Mouse (Mus musculus): ENCODE measurements around the gene B4galt5. TPM values are rescaled to one million over a fixed set of nuclear protein-coding genes. Genes with fewer than 3 reads are reported as not detected.

The B4galt5 gene
- polyA plus RNA-seq, 1 experiment from 2014 or later, result 17.0 TPM

- peaks cover 14% of the 10 kb centered on the region for H3K36me3 ChIP-seq
- no peak overlapping the region for H3K27ac ChIP-seq
- WGBS, result 87% methylated on average over 12 of the region's 12 CpGs
Measured at GRCm38 (mm10) chr2:167309286-167309685, 39.7 kb downstream of the B4galt5 start.

GRCm38 (mm10) chr2:167307716-167308115 lies 41.3 kb downstream of the B4galt5 start:
- ATAC-seq (ENCODE audit: insufficient read depth, low FRiP score, low read depth), result no peak
- Histone ChIP-seq H3K4me3 (replicated peaks) (0 out of 2 replicates have a peak overlapping the region, but pooled peaks have one; percentile 8), H3K4me2 (peak overlapping the region; percentile 27; the same call in 1 of the 2 replicates), H3K9ac (no peak overlapping the region), H3K4me1 (peaks cover 6% of the 10 kb centered on the region; the same call in 1 of the 2 replicates), H3K9me3 (no peaks in the 10 kb centered on the region), H3K36me3 (peaks cover 21% of the 10 kb centered on the region), H3K27me3 (replicated peaks) (no peaks in the 10 kb centered on the region), H3K27ac (peak overlapping the region; percentile 26)
- WGBS, result 40% methylated on average over 12 of the region's 12 CpGs

More at GRCm38 (mm10) chr2:167309286-167309685, 39.7 kb downstream of the B4galt5 start:
- Histone ChIP-seq H3K4me3 (replicated peaks) (no peak overlapping the region), H3K9me3 (no peaks in the 10 kb centered on the region), H3K27me3 (replicated peaks) (no peaks in the 10 kb centered on the region), H3K9ac (no peak overlapping the region), H3K4me1 (peaks cover 16% of the 10 kb centered on the region), H3K4me2 (no peak overlapping the region)
- ATAC-seq (ENCODE audit: insufficient read depth, low FRiP score, low read depth), result no peak

- Histone ChIP-seq H3K4me3 (replicated peaks) (no peak overlapping the region), H3K27me3 (replicated peaks) (no peaks in the 10 kb centered on the region), H3K36me3 (peaks cover 21% of the 10 kb centered on the region), H3K4me1 (peaks cover 6% of the 10 kb centered on the region; the same call in 1 of the 2 replicates), H3K4me2 (peak overlapping the region; percentile 27; the same call in 1 of the 2 replicates), H3K27ac (peak overlapping the region; percentile 59), H3K9me3 (no peaks in the 10 kb centered on the region), H3K9ac (no peak overlapping the region)
- ATAC-seq (ENCODE audit: insufficient read depth, low FRiP score, low read depth), result 0 out of 2 replicates have a peak, but pooled peaks have one; percentile 29
- WGBS, result 73% methylated on average over 15 of the region's 15 CpGs
Measured at GRCm38 (mm10) chr2:167306626-167307541, 42.1 kb downstream of the B4galt5 start.

DNA sequence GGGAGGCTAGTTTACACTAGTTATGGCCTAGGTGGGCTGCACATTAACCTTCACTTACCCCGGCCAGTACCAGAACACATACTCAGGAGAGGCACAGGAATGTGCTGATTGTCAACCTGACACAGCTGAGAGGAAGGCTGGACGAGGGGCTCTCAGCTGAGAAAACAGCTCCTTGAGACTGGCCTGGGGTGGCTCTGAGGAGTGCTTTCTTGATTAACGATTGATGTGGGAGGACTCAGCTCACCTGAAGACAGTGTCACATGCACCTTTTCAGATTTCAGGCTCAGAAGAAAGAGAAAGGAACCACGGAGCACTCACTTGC lies 42.7 kb downstream of the B4galt5 start:
- WGBS, result 80% methylated on average over 4 of the region's 4 CpGs
- no peaks in the 10 kb centered on the region for H3K9me3 ChIP-seq
- H3K27ac ChIP-seq, result no peak overlapping the region
- peaks cover 6% of the 10 kb centered on the region; the same call in 1 of the 2 replicates for H3K4me1 ChIP-seq
- H3K36me3 ChIP-seq, result peaks cover 23% of the 10 kb centered on the region
- H3K4me3 ChIP-seq (replicated peaks), result no peak overlapping the region
- ATAC-seq (ENCODE audit: insufficient read depth, low FRiP score, low read depth), result no peak
- H3K9ac ChIP-seq, result no peak overlapping the region
- H3K27me3 ChIP-seq (replicated peaks), result no peaks in the 10 kb centered on the region
- no peak overlapping the region for H3K4me2 ChIP-seq

GRCm38 (mm10) chr2:167305382-167306272 lies 43.4 kb downstream of the B4galt5 start:
- WGBS, result 92% methylated on average over 11 of the region's 13 CpGs

DNA sequence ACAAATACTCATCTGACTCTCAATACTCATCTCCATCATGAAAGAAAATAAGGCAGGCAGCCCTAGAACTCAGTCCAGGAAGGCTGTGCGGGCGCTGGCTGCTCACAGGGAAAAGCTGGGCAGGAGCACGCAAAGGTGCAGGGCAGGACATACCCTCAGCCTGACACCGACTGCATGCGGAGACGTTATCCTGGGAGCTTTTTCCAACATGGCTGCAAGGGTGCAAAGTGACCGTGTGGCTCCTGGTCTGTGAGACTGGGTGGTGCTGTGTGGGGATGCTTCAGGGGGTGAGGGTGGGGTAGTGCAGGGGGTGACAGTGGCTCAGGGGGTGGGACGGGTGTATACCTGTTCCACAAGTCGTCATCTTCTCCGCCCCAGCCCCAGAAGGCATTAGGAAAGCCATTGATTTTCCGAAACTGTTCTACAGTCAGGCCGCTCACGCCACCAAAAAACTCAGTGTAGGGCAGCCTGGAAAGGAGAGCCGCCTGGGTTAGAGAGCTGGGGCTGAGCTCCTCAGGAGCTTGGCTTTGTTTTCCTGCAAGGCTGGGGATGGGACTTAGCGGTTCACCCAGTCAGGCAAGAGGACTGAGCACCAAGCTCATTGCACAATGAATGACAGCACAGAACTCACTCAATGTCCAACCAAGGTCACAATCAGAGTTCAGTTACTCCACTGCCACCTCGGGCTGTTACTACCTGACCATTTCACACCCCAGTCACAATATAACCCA lies 44.2 kb downstream of the B4galt5 start:
- H3K36me3 ChIP-seq, result peaks cover 25% of the 10 kb centered on the region

More at GRCm38 (mm10) chr2:167305382-167306272, 43.4 kb downstream of the B4galt5 start:
- H3K9me3 ChIP-seq, result no peaks in the 10 kb centered on the region
- no peak overlapping the region for H3K27ac ChIP-seq
- H3K27me3 ChIP-seq (replicated peaks), result no peaks in the 10 kb centered on the region
- ATAC-seq (ENCODE audit: insufficient read depth, low FRiP score, low read depth), result no peak
- H3K36me3 ChIP-seq, result peaks cover 25% of the 10 kb centered on the region
- H3K4me3 ChIP-seq (replicated peaks), result no peak overlapping the region
- peaks cover 6% of the 10 kb centered on the region; the same call in 1 of the 2 replicates for H3K4me1 ChIP-seq
- no peak overlapping the region for H3K4me2 ChIP-seq
- no peak overlapping the region for H3K9ac ChIP-seq

DNA sequence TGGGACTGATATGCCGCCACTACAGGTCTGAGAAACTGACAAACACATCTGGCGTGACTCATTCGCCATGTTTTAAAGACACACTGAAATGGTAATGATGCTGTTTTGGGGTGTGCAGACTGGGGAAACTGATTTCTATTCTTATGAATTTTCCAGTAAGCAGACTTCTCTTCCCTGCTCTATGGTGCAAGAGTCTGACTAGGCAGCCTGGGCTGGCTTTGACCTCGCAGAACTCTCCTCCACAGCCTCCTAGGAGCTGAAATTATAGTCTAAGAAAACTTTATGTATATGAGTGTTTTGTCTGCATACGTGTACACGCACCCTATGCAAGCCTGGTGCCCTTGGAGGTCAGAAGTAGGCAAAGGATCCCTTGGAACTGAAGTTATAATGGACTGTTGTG lies 45.2 kb downstream of the B4galt5 start:
- H3K4me2 ChIP-seq, result no peak overlapping the region
- no peak overlapping the region for H3K9ac ChIP-seq
- no peak overlapping the region for H3K4me3 ChIP-seq (replicated peaks)
- peaks cover 25% of the 10 kb centered on the region for H3K36me3 ChIP-seq
- WGBS, result 90% methylated on average over 6 of the region's 6 CpGs
- H3K27ac ChIP-seq, result no peak overlapping the region
- no peaks in the 10 kb centered on the region for H3K9me3 ChIP-seq
- H3K27me3 ChIP-seq (replicated peaks), result no peaks in the 10 kb centered on the region
- peaks cover 12% of the 10 kb centered on the region for H3K4me1 ChIP-seq
- no peak for ATAC-seq (ENCODE audit: insufficient read depth, low FRiP score, low read depth)

More for the DNA sequence above, 44.2 kb downstream of the B4galt5 start:
- Histone ChIP-seq H3K4me3 (replicated peaks) (no peak overlapping the region), H3K9ac (no peak overlapping the region), H3K27ac (no peak overlapping the region), H3K4me1 (peaks cover 11% of the 10 kb centered on the region), H3K27me3 (replicated peaks) (no peaks in the 10 kb centered on the region), H3K9me3 (no peaks in the 10 kb centered on the region), H3K4me2 (no peak overlapping the region)
- 88% methylated on average over 16 of the region's 16 CpGs for WGBS
- ATAC-seq (ENCODE audit: insufficient read depth, low FRiP score, low read depth), result no peak

DNA sequence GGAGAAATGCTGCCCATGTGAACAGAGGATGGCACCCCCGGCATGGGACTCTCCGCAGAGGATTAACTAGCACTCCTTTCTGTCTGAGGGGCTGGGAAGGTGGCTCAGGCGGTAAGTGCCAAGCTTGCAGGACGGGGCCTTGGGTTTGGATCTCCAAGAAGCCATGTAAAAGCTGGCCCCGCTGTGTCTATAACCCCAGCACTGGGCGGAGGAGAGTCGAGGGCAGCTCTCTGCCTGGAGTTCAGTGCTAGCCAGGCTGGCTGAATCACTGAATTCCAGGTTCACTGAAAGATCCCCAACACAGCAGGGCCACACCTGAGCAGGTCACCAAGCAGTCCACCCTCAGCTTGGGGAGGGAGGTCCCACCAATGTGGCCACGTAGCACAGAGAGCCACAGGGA lies 45.8 kb downstream of the B4galt5 start:
- Histone ChIP-seq H3K9me3 (no peaks in the 10 kb centered on the region), H3K4me3 (replicated peaks) (no peak overlapping the region), H3K4me2 (no peak overlapping the region), H3K9ac (no peak overlapping the region), H3K36me3 (peaks cover 25% of the 10 kb centered on the region), H3K4me1 (peaks cover 12% of the 10 kb centered on the region), H3K27me3 (replicated peaks) (no peaks in the 10 kb centered on the region), H3K27ac (no peak overlapping the region)
- WGBS, result 82% methylated on average over 8 of the region's 8 CpGs
- no peak for ATAC-seq (ENCODE audit: insufficient read depth, low FRiP score, low read depth)

DNA sequence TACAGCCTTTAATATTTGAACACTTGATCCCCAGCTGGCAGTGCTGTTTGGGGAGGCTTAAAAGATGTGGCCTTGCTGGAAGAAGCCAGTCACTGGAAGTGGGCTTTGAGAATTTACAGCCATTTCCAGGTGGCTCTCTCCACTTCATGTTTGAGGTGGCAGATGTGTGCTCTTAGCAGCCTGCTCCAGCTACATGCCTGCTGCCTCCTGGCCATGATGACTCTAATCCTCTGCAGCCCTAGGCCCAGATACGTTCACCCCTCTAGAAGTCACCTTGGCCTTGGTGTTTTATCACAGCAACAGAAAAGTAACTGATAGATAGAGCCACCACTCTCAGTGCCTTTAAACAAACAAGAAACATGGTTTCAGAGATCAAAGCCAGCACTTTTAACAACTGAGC lies 46.3 kb downstream of the B4galt5 start:
- 79% methylated on average over 1 of the region's 1 CpGs for WGBS
- Histone ChIP-seq H3K27ac (no peak overlapping the region), H3K4me2 (no peak overlapping the region), H3K27me3 (replicated peaks) (no peaks in the 10 kb centered on the region), H3K4me3 (replicated peaks) (no peak overlapping the region), H3K4me1 (peaks cover 12% of the 10 kb centered on the region), H3K9me3 (no peaks in the 10 kb centered on the region), H3K9ac (no peak overlapping the region), H3K36me3 (peaks cover 25% of the 10 kb centered on the region)
- no peak for ATAC-seq (ENCODE audit: insufficient read depth, low FRiP score, low read depth)

DNA sequence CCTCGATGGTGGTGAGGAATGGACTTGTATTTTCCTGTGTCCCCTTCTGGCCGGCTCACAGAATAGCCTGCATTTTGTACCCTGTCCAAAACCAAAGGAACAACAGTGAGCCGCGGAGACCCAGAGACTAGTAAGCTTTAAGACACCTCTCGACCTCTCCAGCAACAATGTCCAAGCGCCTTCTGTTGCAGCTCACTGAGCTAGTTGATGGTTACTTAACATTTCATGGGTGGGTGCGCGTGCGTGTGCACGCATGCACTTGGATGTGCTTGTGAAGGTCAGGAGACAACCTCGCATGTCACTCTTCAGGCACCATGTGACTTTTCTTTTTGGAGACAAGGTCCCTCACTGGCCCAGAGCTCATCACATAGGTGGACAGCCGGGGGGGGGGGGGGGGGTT lies 47.0 kb downstream of the B4galt5 start:
- Histone ChIP-seq H3K4me3 (replicated peaks) (no peak overlapping the region), H3K9ac (no peak overlapping the region), H3K9me3 (no peaks in the 10 kb centered on the region), H3K4me2 (no peak overlapping the region), H3K27me3 (replicated peaks) (no peaks in the 10 kb centered on the region), H3K27ac (no peak overlapping the region), H3K4me1 (peaks cover 9% of the 10 kb centered on the region), H3K36me3 (peaks cover 25% of the 10 kb centered on the region)
- WGBS, result 93% methylated on average over 12 of the region's 12 CpGs
- no peak for ATAC-seq (ENCODE audit: insufficient read depth, low FRiP score, low read depth)

GRCm38 (mm10) chr2:167301601-167302000 lies 47.4 kb downstream of the B4galt5 start:
- Histone ChIP-seq H3K9me3 (no peaks in the 10 kb centered on the region), H3K4me1 (peaks cover 7% of the 10 kb centered on the region; the same call in 1 of the 2 replicates), H3K4me3 (replicated peaks) (no peak overlapping the region), H3K27ac (no peak overlapping the region), H3K36me3 (peaks cover 25% of the 10 kb centered on the region), H3K4me2 (no peak overlapping the region), H3K27me3 (replicated peaks) (no peaks in the 10 kb centered on the region), H3K9ac (no peak overlapping the region)
- no peak for ATAC-seq (ENCODE audit: insufficient read depth, low FRiP score, low read depth)
- WGBS, result 91% methylated on average over 7 of the region's 7 CpGs

All from stomach, embryonic 15.5 days (tissue).